Mouse (Mus musculus) myocyte (in vitro differentiated cells): ENCODE measurements around the gene Gas7.

Source experiments
- MYOD1 ChIP-seq, 3 experiments: IDR thresholded peaks; one replicate each; pipeline ENCODE4 v1.6.1; 2011; ENCODE audit warnings: control low read depth in 2 of 3, low read depth in 2 of 3, mild to moderate bottlenecking in 2 of 3, moderate library complexity in 1 of 3; ENCODE audit not compliant: insufficient read length in 2 of 3, control insufficient read depth in 1 of 3
- POLR2A ChIP-seq: IDR thresholded peaks from one replicate; pipeline ENCODE4 v1.6.1; 2011; ENCODE audit warnings: low read depth, mild to moderate bottlenecking, control low read depth, moderate library complexity; ENCODE audit not compliant: insufficient read length
- POLR2AphosphoS2 ChIP-seq: IDR thresholded peaks from one replicate; pipeline ENCODE4 v1.6.1; 2011; ENCODE audit warnings: low read depth, control low read depth; ENCODE audit not compliant: insufficient read length
- TCF3 ChIP-seq: IDR thresholded peaks from one replicate; pipeline ENCODE4 v1.6.1; 2011; ENCODE audit warnings: low read depth, control low read depth; ENCODE audit not compliant: insufficient read length

- TF ChIP-seq POLR2AphosphoS2 (no peak), TCF3 (no peak), POLR2A (no peak), MYOD1 (IDR thresholded peaks at IDR 0.05; ENCODE audit: control insufficient read depth in 1 of 3, insufficient read length in 2 of 3, low read depth in 2 of 3) (no peak)
These were observed 77.5 kb downstream of the Gas7 start for GRCm38 (mm10) chr11:67532728-67533127.
